Mouse (Mus musculus): Measurements from ENCODE around the gene Erf.

DNA sequence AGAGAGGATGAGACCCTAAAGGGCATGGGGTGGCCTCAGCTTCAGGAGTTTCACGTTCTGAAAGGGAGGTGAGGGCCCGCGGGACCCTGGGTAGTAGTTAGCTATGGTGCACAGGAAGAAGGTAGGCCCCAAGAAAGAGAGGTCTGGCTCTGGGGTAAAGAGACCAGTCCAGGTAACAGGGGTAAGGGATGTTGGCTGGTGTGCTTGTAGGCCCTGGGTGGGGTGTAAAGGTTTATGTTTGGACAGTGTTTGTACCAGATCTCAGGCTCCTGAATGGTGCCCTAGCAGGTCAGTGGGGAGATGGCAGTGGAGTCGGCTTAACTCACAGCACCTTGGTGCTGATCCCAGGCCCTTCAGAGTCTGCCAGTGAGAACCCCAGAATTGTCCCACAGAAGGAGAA lies 18.5 kb upstream of the Erf start:
- TF ChIP-seq EP300 (IDR thresholded peaks at IDR 0.05) (no peak), CTCF (IDR thresholded peaks at IDR 0.05) (no peak)
